Mouse (Mus musculus): ENCODE results near the gene Nlk.

DNA sequence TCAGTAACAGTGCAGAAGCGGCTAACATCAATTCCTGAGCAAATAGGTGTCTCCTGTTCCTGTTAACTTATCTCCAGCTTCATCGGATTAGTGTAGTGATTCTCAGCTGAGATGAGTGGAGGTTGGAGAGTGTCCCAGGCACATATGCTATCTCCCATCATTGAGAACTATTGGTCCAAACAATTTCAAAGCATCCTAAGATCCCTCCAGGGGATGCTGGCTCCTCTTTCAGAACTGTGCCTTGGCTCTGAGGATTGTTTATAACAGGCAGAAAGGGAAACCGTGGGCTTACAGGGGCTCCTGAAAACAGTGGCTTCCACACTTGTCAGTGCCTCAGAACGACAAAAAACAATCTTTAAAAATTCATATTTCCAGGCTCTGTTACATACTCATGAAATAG, 30.9 kb upstream of the Nlk start:
- TF ChIP-seq CTCF (IDR thresholded peaks at IDR 0.05; ENCODE audit: low read depth) (no peak), EP300 (IDR thresholded peaks at IDR 0.05; ENCODE audit: low read depth) (no peak)
